Mouse (Mus musculus) layer of hippocampus, adult 11-12 months (tissue): Measurements from ENCODE around the gene Disc1.

Experiments used
- DNase-seq: peaks from one replicate; pipeline ENCODE4 v3.0.0; 2022; ENCODE audit warnings: low spot score

The Disc1 gene

DNA sequence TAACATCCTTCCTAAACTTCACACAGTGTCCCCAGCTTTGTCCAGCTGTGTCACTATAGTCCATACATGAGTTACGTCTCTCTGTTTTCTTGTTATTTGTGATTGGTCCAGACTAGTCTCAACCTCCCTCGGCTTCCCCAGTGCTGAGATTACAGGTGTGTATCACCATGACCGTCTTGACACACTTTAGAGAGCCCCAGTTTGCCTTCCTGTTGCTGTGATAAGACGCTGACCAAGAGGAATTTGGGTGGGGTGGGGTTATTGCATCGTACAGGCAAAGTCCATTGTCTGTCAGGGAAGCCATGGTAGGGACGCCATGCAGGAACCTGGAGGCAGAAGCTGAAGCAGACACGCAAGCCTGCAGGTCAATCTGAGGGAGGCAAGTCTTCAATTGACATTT lies 216.3 kb downstream of the Disc1 start:
- no peak for DNase-seq

DNA sequence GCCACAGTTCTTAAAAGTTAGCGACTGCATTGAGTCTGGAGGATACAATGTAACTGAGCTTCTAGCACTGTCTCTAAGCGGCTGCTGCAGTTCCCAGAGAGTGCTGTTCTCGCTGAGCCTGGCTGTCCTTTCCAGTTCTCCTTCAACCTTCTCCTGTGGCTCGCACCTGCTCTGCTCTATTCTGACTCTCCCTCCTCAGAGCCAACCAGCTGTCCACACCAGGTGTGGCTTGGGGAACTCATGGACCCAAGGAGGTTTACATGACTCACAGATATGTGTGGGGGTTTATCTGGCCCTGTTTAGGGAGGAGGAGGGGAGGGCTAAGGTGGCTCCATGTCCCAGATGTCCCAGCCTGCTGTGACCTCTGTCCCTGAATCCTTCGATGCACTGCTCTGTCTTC lies 217.4 kb downstream of the Disc1 start:
- DNase-seq = no peak

DNA sequence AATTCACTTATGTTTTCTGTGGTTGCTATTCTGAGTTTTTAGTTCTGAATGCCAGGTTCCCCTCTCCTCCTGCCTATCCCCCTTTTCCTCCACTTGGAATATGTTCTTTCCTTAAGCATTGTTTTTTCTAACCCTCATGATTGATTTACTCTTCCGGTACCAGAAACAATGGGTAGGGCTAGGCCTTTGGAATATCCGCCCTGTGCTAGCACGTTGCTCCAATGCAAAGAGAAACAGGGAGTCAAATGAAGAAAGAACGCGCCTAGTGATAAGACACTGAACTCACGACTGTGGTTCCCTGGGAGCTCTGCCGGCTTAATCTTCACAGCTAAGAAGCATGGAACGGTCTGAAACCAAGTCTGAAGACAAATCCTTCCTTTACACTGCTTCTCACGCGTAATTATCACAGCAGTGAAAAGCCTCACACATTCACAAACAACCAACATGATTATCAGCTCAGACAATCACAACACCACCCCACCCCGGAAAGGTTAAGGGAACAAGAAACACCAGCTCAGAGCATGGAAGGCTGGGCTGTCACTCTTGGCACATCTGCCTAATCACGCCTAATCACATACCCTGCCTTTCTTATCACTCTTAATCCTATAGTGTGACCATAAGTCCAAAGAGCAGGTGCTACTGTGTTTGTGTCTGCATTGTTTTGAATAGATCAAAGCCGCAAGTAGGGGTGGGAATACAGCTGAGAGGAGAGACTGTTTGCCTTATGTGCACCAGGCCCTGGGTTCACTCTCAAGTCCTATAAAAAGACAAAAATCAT lies 218.3 kb downstream of the Disc1 start:
- no peak for DNase-seq

DNA sequence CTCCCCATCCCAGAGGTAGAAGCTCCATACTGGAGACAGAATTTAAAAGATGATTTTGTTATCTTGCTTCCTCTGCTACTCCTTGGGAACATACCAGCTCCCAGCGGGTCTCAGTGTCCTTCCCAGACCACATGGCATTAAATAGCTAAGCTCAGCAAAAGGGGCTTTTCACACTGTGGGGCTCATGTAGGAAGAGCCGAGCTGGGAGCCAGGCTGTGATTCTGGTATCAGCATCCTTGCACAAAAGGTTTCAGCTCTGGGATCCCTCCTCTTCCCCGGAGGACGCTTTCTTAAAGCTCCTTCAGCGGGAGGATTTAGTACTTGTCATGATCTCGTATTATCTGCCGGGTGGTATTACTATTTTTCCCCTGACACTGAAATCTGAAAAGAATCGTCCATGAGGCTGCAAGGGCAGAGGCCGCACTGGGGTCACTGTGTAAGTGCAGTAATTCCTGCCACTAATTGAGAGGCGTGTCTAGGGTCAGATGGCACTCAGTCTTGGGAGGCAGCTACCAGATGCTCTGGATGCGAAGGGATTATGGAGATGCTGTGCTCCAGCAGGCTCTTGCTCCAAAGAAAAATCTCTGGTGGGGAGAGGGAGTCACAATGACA lies 223.2 kb downstream of the Disc1 start:
- no peak for DNase-seq

DNA sequence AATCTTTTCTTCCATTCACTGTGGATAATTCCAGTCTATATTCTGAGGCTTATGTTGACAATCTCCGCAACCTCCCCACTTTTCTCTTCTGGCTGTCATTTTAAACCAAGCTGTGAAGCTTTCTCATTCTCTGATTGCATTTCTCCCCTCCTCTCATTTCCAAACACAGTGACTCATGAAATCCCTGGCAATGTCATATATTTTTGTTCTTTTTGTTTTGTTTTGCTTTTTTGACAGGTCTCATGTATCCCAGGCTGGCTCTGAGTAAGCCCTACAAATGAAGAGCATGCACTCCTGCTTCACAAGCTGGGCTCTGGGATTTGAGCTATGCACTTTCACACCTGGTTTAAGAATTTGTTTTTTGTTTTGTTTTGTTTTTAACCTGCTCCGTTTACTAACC lies 225.2 kb downstream of the Disc1 start:
- DNase-seq = no peak

DNA sequence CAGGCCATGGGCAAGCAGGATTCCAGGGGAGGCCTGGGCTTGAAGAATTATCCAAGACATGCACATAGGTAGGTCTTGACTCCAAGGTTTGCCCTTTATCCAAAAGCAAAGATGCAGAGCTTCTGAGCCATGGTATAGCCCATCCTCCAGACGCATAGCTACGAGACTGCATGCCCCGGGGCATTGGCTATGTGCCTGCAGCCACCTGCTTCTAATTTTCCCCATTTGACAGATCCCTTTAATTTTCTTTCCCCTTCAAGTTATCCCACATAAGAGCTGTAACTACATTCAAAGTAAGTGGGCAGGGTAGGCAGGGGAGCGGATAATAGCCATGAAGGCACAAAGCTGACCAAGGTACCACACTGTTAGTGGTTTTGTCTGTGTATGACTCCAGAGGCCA lies 225.9 kb downstream of the Disc1 start:
- DNase-seq = no peak

DNA sequence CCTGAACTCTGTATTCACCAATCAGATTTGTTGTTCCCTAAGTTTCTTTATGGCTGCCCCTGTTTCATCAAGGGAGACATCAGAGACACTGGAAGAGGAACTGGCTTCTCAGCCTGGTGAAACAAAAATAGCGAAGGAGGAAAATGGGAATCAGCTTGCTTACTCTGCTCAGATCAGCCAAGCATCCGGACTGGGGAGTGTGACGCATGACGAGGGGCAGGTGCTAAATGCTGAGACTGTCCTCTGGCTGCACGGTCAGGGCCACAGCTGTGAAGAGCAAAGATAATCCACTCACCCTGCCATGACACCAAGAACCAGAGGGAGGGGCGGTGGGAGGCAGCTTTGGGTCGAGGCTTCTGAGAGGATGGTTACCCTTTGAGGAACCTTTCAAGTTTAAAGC lies 228.5 kb downstream of the Disc1 start:
- DNase-seq = peak; percentile 23

DNA sequence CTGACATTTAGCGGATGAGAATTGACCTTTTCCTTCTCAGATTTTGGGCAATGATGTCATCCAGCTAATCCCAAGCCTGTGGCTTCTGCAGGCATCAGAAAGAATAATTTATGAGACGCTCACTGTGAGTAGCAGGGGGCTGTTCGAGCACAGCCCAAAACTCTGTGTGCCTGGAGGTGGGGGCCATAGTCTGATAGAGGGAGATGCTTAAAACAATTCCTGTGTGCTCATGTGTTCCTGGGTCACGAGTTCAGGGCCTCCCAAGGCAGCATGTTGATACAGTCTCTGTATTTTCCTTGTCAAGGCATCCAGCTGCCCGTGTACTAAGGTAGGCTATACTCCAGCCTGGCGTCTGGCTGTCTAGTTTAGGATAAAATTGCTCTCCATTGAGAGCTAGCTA lies 229.5 kb downstream of the Disc1 start:
- no peak for DNase-seq

DNA sequence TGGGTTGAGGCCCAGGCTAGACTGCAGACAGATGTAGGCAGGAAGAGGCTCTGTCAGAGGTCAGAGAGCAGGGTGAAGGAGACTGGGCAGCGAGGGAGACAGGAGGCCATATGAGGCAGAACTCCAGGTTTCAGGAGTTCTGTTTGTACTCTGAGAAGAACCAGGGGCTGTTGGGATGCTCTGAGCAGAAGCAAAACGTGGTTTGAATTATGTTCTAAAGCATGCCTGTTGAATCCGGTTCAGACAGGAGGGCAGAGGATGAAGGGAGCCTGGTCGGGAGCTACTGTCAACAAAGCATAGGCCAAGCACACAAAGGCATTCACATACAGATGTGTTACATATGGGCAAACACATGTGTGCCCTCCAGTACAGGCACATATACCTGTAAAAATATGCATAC lies 230.9 kb downstream of the Disc1 start:
- no peak for DNase-seq

DNA sequence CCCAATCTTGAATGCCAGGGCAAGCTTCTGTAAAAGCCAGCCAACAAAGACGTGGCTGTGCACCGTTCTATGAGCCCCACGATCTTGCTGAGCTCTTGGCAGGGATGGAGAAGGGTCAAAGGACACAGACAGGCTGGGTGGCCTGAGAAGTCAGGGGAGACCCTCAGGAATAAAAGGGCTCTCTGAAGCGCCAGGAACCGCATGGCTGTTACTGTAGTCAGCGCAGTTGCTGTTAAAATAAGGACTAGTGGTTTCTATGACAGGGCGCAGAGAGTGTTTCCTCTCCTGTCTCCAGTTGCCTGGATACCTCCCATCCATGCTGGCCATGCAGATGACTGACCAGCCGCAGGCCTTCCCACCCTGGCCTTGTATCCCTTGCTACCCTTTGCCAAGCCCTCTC lies 231.4 kb downstream of the Disc1 start:
- no peak for DNase-seq

DNA sequence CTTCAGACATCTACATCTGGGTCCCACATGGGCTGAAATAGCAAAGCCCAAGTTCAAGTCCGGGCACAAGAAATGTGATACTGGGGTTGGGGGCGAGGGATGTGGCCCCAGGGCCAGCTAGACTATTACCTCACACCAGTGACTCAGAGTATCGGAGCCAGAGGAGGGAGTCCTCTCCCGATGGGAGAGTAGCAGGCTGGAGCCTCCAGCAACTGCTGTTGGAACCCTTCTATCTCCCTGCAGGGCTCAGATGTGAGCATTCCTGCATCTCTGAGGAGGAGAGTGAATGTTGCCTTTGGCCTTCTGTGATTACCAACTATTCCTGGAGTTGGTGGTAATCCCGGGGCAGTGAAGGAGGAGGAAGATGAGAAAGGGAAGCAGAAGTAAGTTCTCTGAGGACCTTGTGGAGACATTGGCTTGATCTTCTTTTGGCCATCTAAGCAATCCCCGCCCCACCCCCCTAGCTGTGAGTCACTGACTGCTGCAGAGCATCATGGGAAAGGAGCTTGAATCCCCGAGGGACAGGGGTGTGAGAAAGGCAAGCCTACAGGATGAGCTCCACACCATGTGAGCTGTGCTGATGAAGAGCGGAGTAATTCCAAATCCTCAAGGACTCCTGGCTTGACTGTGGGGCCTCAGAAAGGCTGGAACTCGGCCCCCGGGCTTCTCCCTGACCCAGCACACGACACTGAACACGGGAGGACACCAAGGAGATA lies 232.1 kb downstream of the Disc1 start:
- peak; percentile 16 for DNase-seq

DNA sequence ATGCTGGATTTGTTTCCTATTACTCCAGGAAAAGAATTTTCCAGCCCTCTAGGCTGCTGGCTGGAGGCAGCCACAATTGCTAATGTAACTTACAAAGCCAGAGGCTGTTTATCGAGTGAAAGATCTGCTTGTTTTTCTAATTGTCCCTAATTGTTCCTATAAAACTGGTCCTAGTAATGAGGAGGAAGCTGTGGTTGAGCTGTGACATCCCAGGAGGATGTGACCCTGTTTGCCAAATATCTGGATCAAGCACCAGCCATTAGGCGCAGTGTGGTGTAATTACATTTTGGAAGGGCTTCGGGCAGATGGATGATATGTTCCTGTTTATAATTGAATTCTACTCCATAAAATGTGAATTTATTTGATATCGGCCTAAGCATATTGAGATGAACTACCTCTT lies 233.3 kb downstream of the Disc1 start:
- DNase-seq = no peak

DNA sequence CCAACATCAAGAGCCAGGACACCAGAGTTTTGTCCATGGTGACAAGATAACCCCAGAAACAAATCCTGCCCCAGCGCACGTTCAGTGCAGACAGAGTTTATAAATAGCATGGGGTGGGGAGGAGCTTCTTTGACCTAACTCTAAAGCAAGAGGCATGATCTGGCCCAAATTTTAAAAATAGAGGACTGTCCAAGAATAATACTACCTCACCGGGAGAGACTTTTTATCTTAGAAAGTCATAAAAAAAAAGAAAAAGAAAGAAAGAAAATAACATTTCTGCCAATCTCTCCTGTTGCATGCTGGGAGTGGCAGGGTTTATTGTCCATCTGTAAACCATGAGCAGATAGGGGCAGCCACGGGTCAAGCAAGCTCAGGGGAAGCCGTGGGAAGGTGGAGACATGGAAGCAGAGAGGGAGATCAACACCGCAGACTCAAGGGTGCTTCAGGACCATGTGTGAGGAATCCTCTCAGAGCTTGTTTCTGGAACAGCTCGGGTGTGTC lies 233.9 kb downstream of the Disc1 start:
- no peak for DNase-seq

DNA sequence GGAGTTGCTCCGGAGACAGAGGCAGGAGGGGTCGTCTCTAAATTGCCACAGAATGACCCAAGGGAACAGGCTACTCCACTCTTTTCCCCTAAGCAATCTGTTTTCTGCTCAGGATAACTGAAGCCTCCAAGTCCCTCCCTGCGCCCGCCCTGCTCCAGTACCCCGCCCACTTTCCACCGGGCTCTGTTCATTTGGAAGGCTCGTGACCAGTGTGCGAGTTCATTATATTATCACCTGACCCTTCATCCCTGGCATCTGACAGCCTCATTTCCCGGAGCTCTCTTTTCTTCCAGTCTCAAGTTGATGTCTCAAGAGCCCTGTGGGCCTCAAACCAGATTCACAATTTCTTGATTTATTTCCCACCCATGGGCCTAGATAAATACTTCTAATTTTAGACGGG lies 237.5 kb downstream of the Disc1 start:
- no peak for DNase-seq

DNA sequence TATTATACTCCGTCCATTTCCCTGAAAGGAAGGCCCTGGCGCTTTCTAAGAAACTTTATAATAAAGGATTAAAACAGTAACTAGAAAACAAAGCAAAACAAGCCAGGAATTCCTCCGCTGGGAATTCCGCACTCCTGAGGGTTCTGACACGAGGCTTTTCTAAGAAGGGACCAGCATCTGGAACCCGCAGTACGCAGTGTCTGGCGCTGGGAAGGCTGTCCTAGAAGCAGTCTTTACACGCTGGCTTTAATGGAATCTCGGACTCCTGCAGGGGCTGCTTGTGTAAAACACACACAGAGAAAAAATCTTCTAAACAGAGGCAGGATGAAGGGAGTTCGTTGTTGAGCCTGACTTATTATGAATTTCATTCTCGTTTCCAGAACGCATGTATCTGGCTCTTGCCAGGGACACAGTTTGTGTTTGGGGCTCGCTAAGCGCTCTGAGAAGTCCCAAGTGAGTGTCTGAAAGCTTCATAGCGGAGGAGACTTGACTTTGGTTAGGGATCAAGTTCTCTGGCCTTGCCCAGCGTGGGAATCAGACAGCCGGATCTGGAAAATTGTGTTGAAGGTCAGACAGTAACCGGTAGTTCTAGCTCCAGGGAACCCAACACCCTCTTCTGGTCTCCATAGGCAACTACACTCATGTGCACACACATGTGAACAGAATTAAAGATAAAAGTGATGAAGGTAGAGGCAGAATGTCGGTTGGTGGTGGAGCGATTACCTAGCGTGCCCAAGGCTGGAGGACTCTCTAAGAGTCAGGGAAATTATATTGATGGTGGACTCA lies 238.1 kb downstream of the Disc1 start:
- no peak for DNase-seq

DNA sequence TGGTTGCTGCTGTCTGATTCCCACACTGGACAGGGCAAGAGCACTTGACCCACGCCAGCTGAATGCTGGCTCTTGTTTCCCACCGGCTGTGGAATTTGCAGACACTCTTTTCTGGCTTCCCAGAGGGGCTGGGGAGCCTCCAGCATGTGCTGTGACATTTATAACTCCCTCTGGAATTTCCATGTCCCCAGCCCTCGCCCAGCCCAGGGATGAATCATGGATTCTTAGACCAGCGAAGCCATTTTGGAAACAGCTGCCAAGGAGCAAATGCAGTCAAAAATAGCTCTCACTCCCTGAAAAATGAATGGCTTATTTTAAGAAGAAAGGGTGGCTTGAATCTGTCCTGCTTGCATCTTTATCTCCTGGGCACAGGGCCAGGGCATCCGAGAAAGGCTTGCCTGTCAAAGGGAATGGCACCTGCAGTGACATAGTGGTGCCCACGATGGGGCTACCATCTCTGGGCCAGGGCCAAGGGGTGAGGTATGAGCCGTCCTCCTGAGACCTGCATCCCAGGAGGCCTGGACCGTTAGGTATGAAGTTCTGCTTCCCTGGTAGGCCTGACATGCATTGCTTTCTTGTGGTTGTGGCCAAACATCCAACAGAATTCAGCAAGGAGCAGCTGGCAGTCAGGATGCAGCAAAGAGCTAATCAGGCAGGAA lies 239.1 kb downstream of the Disc1 start:
- peak; percentile 45 for DNase-seq

DNA sequence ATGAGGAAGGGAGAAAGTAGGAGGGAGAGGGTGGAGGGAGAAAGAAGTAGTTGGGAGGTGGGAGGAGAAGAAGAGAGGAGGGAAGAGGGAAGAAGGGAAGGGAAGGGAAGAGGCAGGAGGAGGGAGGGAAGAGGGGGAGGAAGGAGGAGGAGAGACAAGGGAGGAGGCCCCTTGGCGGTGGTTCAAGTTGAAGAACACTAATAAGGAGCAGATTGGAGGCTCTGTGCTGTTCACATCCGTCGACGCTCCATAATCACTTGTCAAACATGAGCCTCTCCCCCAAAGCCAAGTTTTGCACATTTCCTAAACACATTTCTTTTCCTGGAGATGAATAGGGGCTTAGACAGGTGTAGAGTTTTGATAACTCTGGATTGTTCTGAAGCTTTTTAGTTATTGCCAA lies 245.3 kb downstream of the Disc1 start:
- DNase-seq = no peak

DNA sequence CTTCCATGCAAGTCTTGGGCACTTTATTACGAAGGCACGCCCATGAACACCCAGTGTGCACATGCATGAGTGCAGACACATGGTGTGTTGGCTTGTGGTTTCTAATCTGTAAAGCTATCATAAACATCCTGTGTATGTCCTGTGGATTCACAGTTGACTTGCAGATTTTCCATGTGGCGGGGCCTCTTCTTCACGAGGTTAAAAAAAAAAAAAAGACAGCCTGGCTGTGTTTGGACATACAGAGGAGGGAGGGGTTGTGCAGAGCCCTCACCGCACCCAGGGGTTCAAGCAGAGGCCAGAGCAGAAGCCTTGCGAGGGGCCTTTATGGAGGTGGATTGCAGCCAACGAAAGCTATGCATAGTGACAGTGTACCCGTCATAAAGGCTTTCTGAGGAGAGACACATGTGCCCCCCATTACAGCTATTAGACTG lies 248.0 kb downstream of the Disc1 start:
- DNase-seq = no peak

DNA sequence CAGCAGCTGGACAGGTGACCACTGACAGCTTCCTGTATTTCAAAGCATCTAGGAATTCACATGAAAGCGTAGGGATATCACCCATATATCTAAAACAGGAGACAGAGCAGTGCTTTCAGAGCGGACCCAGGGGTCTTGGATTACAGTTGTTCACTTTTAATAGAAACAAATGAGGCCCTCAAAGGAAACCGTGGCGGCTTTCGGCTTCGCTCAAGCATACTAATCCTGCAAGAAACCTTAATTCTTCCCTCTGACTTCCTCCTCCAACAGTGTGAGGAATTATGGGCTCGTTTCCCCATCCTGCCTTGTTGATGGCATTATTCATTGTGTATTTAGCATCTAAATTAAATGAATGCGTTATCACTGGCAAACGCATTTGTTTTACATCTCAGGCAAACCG lies 252.7 kb downstream of the Disc1 start:
- no peak for DNase-seq

DNA sequence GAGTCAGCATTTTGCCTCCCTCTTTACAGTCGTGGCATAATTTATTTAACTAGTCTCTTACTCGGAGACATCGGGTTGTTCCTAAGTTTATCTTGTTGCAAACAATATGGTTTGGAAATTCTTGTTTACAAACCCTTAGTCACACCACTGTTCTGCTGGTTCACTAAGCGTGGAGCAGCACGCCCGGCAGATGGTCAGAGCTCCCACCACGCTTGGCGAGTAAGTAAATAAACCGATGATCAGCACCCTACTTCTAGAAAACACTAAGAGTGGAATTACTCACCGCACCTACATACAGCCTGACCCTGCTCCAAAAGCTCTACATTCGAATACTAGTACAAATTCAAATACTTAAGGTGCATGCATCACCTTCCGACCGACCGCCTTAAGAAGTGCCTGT lies 256.0 kb downstream of the Disc1 start:
- peak; percentile 28 for DNase-seq
